Mouse (Mus musculus) urinary bladder, adult 2 months (tissue): Measurements from ENCODE around the gene Ndufs6. TPM values are rescaled to one million over a fixed set of nuclear protein-coding genes. Genes with fewer than 3 reads are reported as not detected.

Source experiments
- DNase-seq: peaks from one replicate; pipeline ENCODE4 v3.0.0; 2022; ENCODE audit warnings: low spot score
- polyA plus RNA-seq: library from polyadenylated mRNA; depleted of rRNA; stranded (reverse); fragments of >200 nt; gene quantifications from 2 replicates; pipeline ENCODE4 v1.2.3, GENCODE M21; 2012; rRNA removed

The Ndufs6 gene
- 236 and 266 TPM in 2 replicates for polyA plus RNA-seq

- peak; percentile 93 for DNase-seq
Observed at GRCm38 (mm10) chr13:73327827-73328698, at the start of gene Ndufs6, which contains the start of gene Mrpl36. Ndufs6 (minus strand) TSS chr13:73328542. Mrpl36 (plus strand) TSS chr13:73328513.

GRCm38 (mm10) chr13:73377637-73378036 is 49.3 kb upstream of the Ndufs6 start:
- no peak for DNase-seq

- no peak for DNase-seq
Observed at GRCm38 (mm10) chr13:73374612-73375011, 46.3 kb upstream of the Ndufs6 start.

- no peak for DNase-seq
Observed at GRCm38 (mm10) chr13:73373367-73373766, 45.0 kb upstream of the Ndufs6 start.

- no peak for DNase-seq
Observed at GRCm38 (mm10) chr13:73357106-73357505, 28.8 kb upstream of the Ndufs6 start.

- DNase-seq: no peak
Observed at GRCm38 (mm10) chr13:73352491-73352890, 24.1 kb upstream of the Ndufs6 start.

- no peak for DNase-seq
Observed at GRCm38 (mm10) chr13:73351910-73352309, 23.6 kb upstream of the Ndufs6 start.

GRCm38 (mm10) chr13:73350741-73351140 is 22.4 kb upstream of the Ndufs6 start:
- DNase-seq: no peak

GRCm38 (mm10) chr13:73347922-73348650 is 19.7 kb upstream of the Ndufs6 start:
- DNase-seq: no peak

- DNase-seq: no peak
Observed at GRCm38 (mm10) chr13:73347171-73347570, 18.8 kb upstream of the Ndufs6 start.

- DNase-seq: no peak
Observed at GRCm38 (mm10) chr13:73346743-73347142, 18.4 kb upstream of the Ndufs6 start.

GRCm38 (mm10) chr13:73346131-73346530 is 17.8 kb upstream of the Ndufs6 start:
- DNase-seq: no peak

- no peak for DNase-seq
Observed at GRCm38 (mm10) chr13:73345102-73345890, 17.0 kb upstream of the Ndufs6 start.

GRCm38 (mm10) chr13:73336753-73337152 is 8.4 kb upstream of the Ndufs6 start:
- no peak for DNase-seq

GRCm38 (mm10) chr13:73331736-73332135 is 3.4 kb upstream of the Ndufs6 start:
- no peak for DNase-seq

GRCm38 (mm10) chr13:73330844-73331501 is 2.6 kb upstream of the Ndufs6 start:
- DNase-seq: peak; percentile 83

- DNase-seq: no peak
Observed at GRCm38 (mm10) chr13:73323406-73323805, 4.9 kb downstream of the Ndufs6 start.

- no peak for DNase-seq
Observed at GRCm38 (mm10) chr13:73322626-73323025, 5.7 kb downstream of the Ndufs6 start.

GRCm38 (mm10) chr13:73320048-73320447 is 8.3 kb downstream of the Ndufs6 start:
- DNase-seq: no peak

- DNase-seq: no peak
Observed at GRCm38 (mm10) chr13:73310183-73310929, 18.0 kb downstream of the Ndufs6 start.

- DNase-seq: no peak
Observed at GRCm38 (mm10) chr13:73306430-73306829, 21.9 kb downstream of the Ndufs6 start.
